Mouse (Mus musculus) left cerebral cortex, adult 18-20 months (tissue): Measurements from ENCODE around the gene Vmn1r51. TPM values are rescaled to one million over a fixed set of nuclear protein-coding genes. Genes with fewer than 3 reads are reported as not detected.
"Not testable (repeated sequence)": the region's sequence is repeated elsewhere in the genome, so short reads cannot be mapped to it uniquely, and the experiment has no call there.

Source experiments
- DNase-seq, 2 experiments: peaks; one replicate each; pipeline ENCODE4 v3.0.0; 2021 to 2022; ENCODE audit warnings: low spot score in 2 of 2, mixed read lengths in 1 of 2
- long read RNA-seq, 2 experiments: library from polyadenylated mRNA; stranded (forward); transcript quantifications; one replicate each; pipeline ENCODE4 v2.0.0; 2021
- total RNA-seq, 2 experiments: library from RNA; stranded (reverse); gene quantifications; 2 replicates each; pipeline ENCODE4 v1.2.3; 2021

The Vmn1r51 gene
- not detected for total RNA-seq
- long read RNA-seq, experiment 1: 0 reads
- long read RNA-seq, experiment 2: 0 reads

- not testable (repeated sequence) for DNase-seq
Observed at GRCm38 (mm10) chr6:90122296-90122695, at the start of gene Vmn1r51. Gene Vmn1r51 (plus strand): TSS chr6:90122596.

GRCm38 (mm10) chr6:90078406-90078805 is 44.0 kb upstream of the Vmn1r51 start, which contains the start of gene Vmn1r49:
Gene Vmn1r49 (minus strand): TSS chr6:90078506.
- no peak for DNase-seq

GRCm38 (mm10) chr6:90100566-90100965 is 21.8 kb upstream of the Vmn1r51 start:
- no peak for DNase-seq

GRCm38 (mm10) chr6:90101130-90101529 is 21.3 kb upstream of the Vmn1r51 start, which contains the start of gene Vmn1r50:
Gene Vmn1r50 (plus strand): TSS chr6:90101430.
- no peak for DNase-seq

GRCm38 (mm10) chr6:90160139-90160538 is 37.7 kb downstream of the Vmn1r51 start:
- no peak for DNase-seq

GRCm38 (mm10) chr6:90174508-90174907 is 52.1 kb downstream of the Vmn1r51 start, which contains the start of gene Vmn1r52:
Gene Vmn1r52 (plus strand): TSS chr6:90174808.
- no peak for DNase-seq

Other genes starting within 250 kb of the Vmn1r51 start
- not detected for gene Vmn1r42, start 246.2 kb upstream of the Vmn1r51 start, total RNA-seq
- not detected for gene Vmn1r43, start 246.2 kb upstream of the Vmn1r51 start, total RNA-seq
- gene Vmn1r44, start 238.9 kb upstream of the Vmn1r51 start, total RNA-seq: not detected
- not detected for gene Vmn1r45, start 182.0 kb upstream of the Vmn1r51 start, total RNA-seq
- not detected for gene Vmn1r46, start 153.3 kb upstream of the Vmn1r51 start, total RNA-seq
- not detected for gene Vmn1r47, start 106.4 kb upstream of the Vmn1r51 start, total RNA-seq
- not detected for gene Vmn1r48, start 85.8 kb upstream of the Vmn1r51 start, total RNA-seq
- not detected for gene Vmn1r49, start 44.1 kb upstream of the Vmn1r51 start, total RNA-seq
- not detected for gene Vmn1r50, start 21.2 kb upstream of the Vmn1r51 start, total RNA-seq
- gene Vmn1r52, start 52.2 kb downstream of the Vmn1r51 start, total RNA-seq: not detected
- not detected for gene V1ra8, start 80.2 kb downstream of the Vmn1r51 start, total RNA-seq
- not detected for gene Vmn1r53, start 101.8 kb downstream of the Vmn1r51 start, total RNA-seq
- gene Vmn1r54, start 123.7 kb downstream of the Vmn1r51 start, total RNA-seq: not detected
- not detected for gene BC048671, start 178.6 kb downstream of the Vmn1r51 start, total RNA-seq
- gene Chst13, start 202.6 kb downstream of the Vmn1r51 start, total RNA-seq: not detected
- gene Uroc1, start 210.7 kb downstream of the Vmn1r51 start, total RNA-seq: not detected
- gene Zxdc, start 246.9 kb downstream of the Vmn1r51 start, total RNA-seq: 10 to 100 TPM; 30.9 to 31.9 TPM